Mouse (Mus musculus) embryonic stem cell, embryonic (primary cell): ENCODE measurements at regions not wholly inside any gene's neighbourhood (a gene's known extent, or its start where the extent isn't known, plus 50 kb on each side); places are given as distances from the start of the nearest gene placed in this dataset.

ENCODE experiments used
- CTCF ChIA-PET, 4 experiments: fragments of 300-600 bp in 2 of 4; fragments of 350-600 bp in 2 of 4; sonication (Branson Sonifier 250); formaldehyde crosslinking; loops; one replicate each; lab custom pipeline; 2022; ENCODE audit warnings: inconsistent platforms in 2 of 4; lab: Charles Lee
- POLR2A ChIA-PET, 4 experiments: fragments of 300-600 bp in 2 of 4; fragments of 350-600 bp in 2 of 4; sonication (Branson Sonifier 250); formaldehyde crosslinking; loops; one replicate each; lab custom pipeline; 2022; ENCODE audit warnings: antibody characterized with exemption in 4 of 4, inconsistent platforms in 1 of 4; lab: Charles Lee

DNA sequence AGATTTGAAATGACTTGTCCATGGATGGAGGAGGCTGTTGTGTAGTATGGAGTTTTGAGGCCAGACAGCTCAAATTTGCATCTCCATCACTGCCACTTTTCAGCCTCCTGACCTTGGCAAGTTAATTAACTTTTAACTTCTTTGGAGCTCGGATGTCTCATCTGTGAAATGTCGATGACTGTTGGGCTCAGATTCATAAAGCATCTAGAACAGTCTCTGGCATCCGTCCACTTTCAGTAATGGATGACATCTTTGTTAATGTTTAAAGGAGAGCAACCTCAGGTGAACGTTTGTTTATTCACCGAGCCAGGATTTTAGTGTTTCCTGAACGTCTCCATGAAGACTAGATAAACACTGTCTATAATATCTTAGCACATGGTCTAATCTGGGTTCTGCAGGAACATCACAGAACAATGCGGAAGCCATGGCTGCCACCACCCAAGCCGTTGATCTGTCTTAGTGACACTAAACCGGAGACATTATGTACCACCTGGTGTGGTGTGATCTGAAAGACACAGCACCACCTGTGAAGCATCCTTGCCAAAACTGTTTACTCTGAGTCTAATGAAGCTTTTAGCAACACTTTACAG, 658.4 kb downstream of the Sorcs3 start:
- CTCF ChIA-PET = no interaction called here
- POLR2A ChIA-PET = no interaction called here

DNA sequence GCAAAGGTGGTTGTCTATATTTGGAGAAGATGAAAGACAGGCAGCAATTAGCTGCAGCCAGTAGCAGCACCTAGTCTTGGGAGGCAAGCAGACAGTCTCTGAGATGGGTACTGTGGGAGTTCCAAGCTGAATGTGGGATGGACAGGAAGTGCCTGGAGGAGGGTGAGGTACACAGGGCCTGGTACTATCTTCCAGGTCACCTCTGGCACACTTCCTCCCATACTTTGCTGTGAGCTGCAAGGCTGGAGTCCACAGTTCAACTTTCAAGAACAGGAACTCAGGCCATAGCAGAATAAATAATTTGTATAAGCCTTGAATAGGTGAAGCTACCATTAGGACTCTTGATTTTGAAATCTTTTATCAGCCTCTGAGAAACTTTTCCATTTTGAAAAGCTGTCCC, 665.8 kb downstream of the Sorcs3 start:
- POLR2A ChIA-PET = no interaction called here
- CTCF ChIA-PET = no interaction called here

DNA sequence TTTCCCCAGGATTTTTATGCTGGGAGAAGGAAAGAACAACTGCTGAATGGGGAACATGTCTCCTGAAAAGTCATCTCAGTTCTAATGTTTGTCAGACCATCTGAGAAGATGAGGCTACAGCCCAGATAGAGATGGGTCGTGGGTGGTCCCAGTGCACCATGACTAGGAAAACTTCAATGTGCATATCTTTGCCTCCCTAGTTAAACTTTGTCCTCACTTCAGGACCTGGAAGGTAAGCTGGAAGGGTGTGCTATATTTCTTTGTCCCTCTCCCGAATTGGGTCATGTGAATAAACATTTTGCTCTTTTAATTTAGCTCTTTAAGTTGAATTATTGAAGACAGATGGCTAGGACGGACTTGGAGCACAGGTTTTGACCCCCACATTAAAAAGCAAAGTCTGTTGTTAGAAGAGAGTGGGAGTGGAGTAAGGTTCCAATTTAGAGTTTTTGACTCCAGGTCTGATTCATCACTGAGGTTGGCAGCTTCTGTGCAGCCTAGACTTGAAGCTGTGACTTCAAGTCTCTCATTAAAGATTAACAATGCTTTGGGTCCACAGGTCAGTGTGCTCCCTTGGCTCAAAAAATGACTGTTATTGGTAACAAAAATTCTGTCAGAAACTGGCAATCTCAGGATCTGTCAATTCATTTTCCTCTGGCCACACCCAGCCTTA, 675.8 kb downstream of the Sorcs3 start:
- POLR2A ChIA-PET = no interaction called here

DNA sequence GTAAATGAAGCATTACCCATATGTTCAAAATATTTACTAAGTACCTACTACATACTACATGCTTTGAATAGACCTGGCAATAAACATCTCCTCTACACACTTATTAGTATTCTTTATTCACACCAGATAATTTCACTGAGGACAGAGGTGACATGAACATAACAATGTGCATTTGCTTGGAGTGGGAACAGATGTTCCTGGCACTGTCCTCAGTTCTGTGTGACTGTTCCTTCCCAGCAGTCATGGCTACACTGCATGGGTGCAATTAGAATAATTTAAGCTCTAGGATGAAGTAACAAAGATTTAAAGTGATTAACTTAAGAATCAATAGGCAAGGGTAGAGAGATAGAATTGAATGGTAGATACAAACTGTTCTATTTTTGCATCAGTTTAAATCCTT, 702.4 kb downstream of the Sorcs3 start:
- CTCF ChIA-PET = no interaction called here
- POLR2A ChIA-PET = no interaction called here

More for the DNA sequence above, 675.8 kb downstream of the Sorcs3 start:
- CTCF ChIA-PET = no interaction called here

DNA sequence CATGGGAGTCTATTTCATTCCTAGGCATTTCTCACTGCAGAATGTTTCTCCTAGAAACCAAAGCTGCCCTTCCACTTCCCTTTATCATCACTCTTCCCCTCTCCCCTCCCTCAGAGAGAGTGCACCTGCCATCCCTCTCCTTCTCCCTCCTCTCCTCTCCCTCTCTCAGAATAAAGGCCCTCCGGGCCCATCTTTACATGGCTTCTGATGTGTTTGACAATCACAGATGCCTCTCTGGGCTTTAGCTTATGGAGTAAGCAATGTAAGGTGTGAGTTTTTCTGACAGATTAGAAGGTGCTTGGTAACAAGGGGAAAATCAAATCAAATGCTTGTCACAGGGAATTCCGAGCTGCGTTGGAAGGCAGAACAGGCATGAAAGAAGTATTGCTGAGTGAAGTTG, 707.2 kb downstream of the Sorcs3 start:
- POLR2A ChIA-PET = no interaction called here
- CTCF ChIA-PET = no interaction called here

DNA sequence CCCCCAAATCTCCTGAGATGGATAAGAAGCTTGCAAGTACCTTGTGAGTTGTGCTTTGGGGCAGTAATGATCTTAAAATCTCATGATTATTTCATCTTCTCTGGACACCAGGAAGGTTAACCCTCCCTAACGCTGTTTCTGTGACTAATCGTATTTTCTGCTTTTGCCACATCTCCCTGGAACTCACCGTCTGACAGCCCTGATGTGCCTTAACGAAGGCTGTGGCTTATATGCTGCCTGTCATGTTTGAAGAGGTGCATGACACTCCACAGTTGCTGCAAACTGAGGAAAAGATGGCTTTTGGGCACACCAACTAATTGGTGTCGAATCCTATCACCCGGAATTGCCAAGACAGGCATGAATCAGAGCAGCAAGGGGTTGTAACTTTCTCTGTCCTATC, 713.8 kb downstream of the Sorcs3 start:
- ChIA-PET CTCF (no interaction called here), POLR2A (no interaction called here)

DNA sequence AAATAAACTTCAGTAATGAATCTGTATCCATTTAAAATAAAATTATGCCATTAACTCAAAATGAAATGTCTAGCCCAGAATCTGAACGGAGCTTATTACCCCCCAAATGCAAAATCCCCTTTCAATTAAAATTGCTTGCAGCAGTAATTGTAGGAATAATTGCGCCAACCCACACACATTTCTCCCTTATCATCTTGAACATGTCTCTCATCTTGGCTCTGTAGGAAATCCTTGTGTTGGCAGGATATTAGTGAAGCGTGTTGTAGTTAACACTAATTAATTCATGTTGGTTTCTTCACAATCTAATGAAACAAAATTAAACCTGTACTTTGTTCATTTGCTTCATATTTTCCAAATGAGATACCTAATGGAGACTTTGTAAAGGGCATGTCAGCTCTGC, 741.8 kb downstream of the Sorcs3 start:
- POLR2A ChIA-PET = interaction anchor here in 2 of 4 experiments (0.5 to 0.7 kb wide), 2 partner anchors 151 to 219 kb away, joined by 4 to 6 read pairs; no protein-coding TSS in a partner anchor
- CTCF ChIA-PET = no interaction called here
